Mouse (Mus musculus): Measurements from ENCODE around the gene H2-Q1. TPM values are rescaled to one million over a fixed set of nuclear protein-coding genes. Genes with fewer than 3 reads are reported as not detected.
"Not testable (repeated sequence)": the region's sequence is repeated elsewhere in the genome, so short reads cannot be mapped to it uniquely, and the experiment has no call there.

The H2-Q1 gene
- polyA plus RNA-seq, 3 experiments from 2014 or later = 0.23 to 0.24 TPM; not detected in 1

DNA sequence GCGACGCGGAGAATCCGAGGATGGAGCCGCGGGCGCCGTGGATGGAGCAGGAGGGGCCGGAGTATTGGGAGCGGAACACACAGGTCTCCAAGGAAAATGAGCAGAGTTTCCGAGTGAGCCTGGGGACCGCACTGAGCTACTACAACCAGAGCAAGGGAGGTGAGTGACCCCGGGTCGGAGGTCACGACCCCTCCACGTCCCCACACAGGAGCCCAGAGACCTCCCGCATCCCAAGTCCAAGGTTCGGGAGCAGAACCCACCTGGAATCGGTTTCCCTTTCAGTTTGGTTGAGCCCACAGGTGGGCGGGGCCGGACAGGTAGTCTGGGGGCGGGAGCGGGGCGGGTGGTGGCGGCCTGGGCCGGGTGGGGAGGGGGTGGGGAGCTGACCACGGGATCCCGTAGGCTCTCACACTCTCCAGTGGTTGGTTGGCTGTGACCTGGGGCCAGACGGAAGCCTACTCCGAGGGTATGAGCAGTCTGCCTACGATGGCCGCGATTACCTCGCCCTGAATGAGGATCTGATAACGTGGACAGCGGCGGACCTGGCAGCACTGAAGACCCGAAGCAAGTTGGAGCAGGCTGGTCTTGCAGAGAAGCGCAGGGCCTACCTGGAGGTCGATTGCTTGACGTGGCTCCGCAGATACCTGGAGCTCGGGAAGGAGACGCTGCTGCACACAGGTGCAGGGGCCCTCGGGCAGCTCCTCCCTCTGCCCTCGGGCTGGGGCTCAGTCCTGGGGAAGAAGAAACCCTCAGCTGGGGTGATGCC, 22.7 kb downstream of the H2-Q1 start:
- peak; percentile 52 for ATAC-seq

- ATAC-seq = not testable (repeated sequence)
Measured at GRCm38 (mm10) chr17:35347659-35348058, 27.5 kb downstream of the H2-Q1 start.

DNA sequence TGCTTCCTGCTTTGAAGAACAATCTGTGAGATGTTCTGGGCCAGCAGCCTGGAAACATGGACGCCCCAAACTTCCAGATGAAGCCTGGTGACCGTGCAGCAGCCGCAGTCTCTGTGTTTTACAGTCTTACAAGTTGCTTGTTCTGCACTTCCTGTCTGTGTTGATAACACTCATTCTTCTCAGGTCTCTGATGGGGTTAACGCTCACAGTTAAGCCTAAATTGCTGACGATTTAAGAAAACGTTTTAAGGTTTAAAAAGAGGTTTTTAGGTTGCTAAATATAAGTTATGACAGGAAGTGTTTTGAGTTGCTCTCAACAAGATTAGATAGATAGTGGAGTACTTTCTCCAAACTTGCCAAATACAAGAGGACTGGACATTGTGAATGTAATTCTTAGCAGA, 33.1 kb downstream of the H2-Q1 start:
- peak; percentile 85 for ATAC-seq

GRCm38 (mm10) chr17:35354071-35354470, 33.9 kb downstream of the H2-Q1 start:
- ATAC-seq = no peak

GRCm38 (mm10) chr17:35357086-35357485, 36.9 kb downstream of the H2-Q1 start:
- ATAC-seq = no peak

- no peak for ATAC-seq
Measured at GRCm38 (mm10) chr17:35358763-35359469, 38.7 kb downstream of the H2-Q1 start.

DNA sequence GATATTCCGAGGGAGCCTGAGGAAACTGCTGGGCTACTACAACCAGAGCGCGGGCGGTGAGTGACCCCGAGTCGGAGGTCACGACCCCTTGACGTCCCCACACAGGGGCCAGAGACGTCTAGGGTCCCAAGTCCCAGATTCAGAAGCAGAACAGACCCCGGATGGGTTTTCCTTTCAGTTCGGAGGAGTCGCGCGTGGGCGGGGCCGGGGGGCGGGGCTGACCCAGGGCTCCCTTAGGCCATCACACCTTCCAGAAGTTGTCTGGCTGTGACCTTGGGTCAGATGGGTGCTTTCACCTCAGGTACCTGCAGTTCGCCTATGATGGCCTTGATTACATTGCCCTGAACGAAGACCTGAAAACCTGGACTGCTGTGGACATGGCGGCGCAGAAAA, 39.3 kb downstream of the H2-Q1 start:
- ATAC-seq = peak; percentile 56

Other genes starting within 250 kb of the H2-Q1 start
- not detected for gene Ly6g6e, start 243.5 kb upstream of the H2-Q1 start, polyA plus RNA-seq (2017; shearing (Covaris generic))
- gene Ly6g6d, start 242.3 kb upstream of the H2-Q1 start, polyA plus RNA-seq (2017; shearing (Covaris generic)) = not detected
- gene Ly6g6f, start 234.8 kb upstream of the H2-Q1 start, polyA plus RNA-seq (2017; shearing (Covaris generic)) = not detected
- 10 to 100 TPM; 22.3 to 26.3 (median 25.6) TPM for gene Abhd16a, start 231.1 kb upstream of the H2-Q1 start, polyA plus RNA-seq (2017; shearing (Covaris generic))
- not detected for gene Ly6g5c, start 212.1 kb upstream of the H2-Q1 start, polyA plus RNA-seq (2017; shearing (Covaris generic))
- 1 to 10 TPM; 1.9 to 8.9 (median 3.9) TPM for gene Ly6g5b, start 205.0 kb upstream of the H2-Q1 start, polyA plus RNA-seq (2017; shearing (Covaris generic))
- gene Gpank1, start 198.9 kb upstream of the H2-Q1 start, polyA plus RNA-seq (2017; shearing (Covaris generic)) = 10 to 100 TPM; 57.1 to 87.4 (median 74.3) TPM
- 100 to 1,000 TPM; 246 to 346 (median 344) TPM for gene Csnk2b, start 198.4 kb upstream of the H2-Q1 start, polyA plus RNA-seq (2017; shearing (Covaris generic))
- gene D17H6S53E, start 194.0 kb upstream of the H2-Q1 start, polyA plus RNA-seq (2017; shearing (Covaris generic)) = 10 to 100 TPM; 20.0 to 27.1 (median 25.1) TPM
- gene Apom, start 188.4 kb upstream of the H2-Q1 start, polyA plus RNA-seq (2017; shearing (Covaris generic)) = not detected
- 10 to 100 TPM; 25.4 to 33.8 (median 29.1) TPM for gene Bag6, start 185.2 kb upstream of the H2-Q1 start, polyA plus RNA-seq (2017; shearing (Covaris generic))
- gene Prrc2a, start 155.5 kb upstream of the H2-Q1 start, polyA plus RNA-seq (2017; shearing (Covaris generic)) = 100 to 1,000 TPM in 1 of 3 experiments, 10 to 100 TPM in 2; 47.1 to 105 (median 47.2) TPM
- gene Aif1, start 144.3 kb upstream of the H2-Q1 start, polyA plus RNA-seq (2017; shearing (Covaris generic)) = 1 to 10 TPM in 2 of 3 experiments, under 1 TPM in 1; 0.79 to 5.4 (median 2.1) TPM
- 10 to 100 TPM in 1 of 3 experiments, 1 to 10 TPM in 2; 6.4 to 11.2 (median 8.8) TPM for gene Lst1, start 132.0 kb upstream of the H2-Q1 start, polyA plus RNA-seq (2017; shearing (Covaris generic))
- 100 to 1,000 TPM; 112 to 242 (median 186) TPM for gene Ltb, start 126.0 kb upstream of the H2-Q1 start, polyA plus RNA-seq (2017; shearing (Covaris generic))
- gene Tnf, start 118.4 kb upstream of the H2-Q1 start, polyA plus RNA-seq (2017; shearing (Covaris generic)) = 10 to 100 TPM; 20.9 to 28.8 (median 24.9) TPM
- gene Lta, start 115.1 kb upstream of the H2-Q1 start, polyA plus RNA-seq (2017; shearing (Covaris generic)) = 100 to 1,000 TPM in 1 of 3 experiments, 10 to 100 TPM in 2; 34.4 to 113 (median 95.2) TPM
- gene Gm16181, start 99.6 kb upstream of the H2-Q1 start, polyA plus RNA-seq (2017; shearing (Covaris generic)) = under 1 TPM in 2 of 3 experiments, not detected in 1; 0.67 to 0.68 TPM
- gene Atp6v1g2, start 86.7 kb upstream of the H2-Q1 start, polyA plus RNA-seq (2017; shearing (Covaris generic)) = 1 to 10 TPM; 4.6 to 7.2 (median 5.9) TPM
- 1 to 10 TPM; 1.7 to 3.3 (median 1.9) TPM for gene Nfkbil1, start 84.6 kb upstream of the H2-Q1 start, polyA plus RNA-seq (2017; shearing (Covaris generic))
- gene Ddx39b, start 78.7 kb upstream of the H2-Q1 start, polyA plus RNA-seq (2017; shearing (Covaris generic)) = 100 to 1,000 TPM; 194 to 276 (median 261) TPM
- gene H2-D1, start 57.7 kb upstream of the H2-Q1 start, polyA plus RNA-seq (2017; shearing (Covaris generic)) = 1,000 to 10,000 TPM; 4,089 to 4,363 (median 4,119) TPM
- 10 to 100 TPM in 2 of 3 experiments, 1 to 10 TPM in 1; 4.6 to 25.2 (median 21.9) TPM for gene H2-Q2, start 21.8 kb downstream of the H2-Q1 start, polyA plus RNA-seq (2017; shearing (Covaris generic))
- gene H2-Q4, start 59.2 kb downstream of the H2-Q1 start, polyA plus RNA-seq (2017; shearing (Covaris generic)) = 10 to 100 TPM; 11.4 to 17.3 (median 16.4) TPM
- 100 to 1,000 TPM; 356 to 772 (median 602) TPM for gene H2-Q6, start 104.4 kb downstream of the H2-Q1 start, polyA plus RNA-seq (2017; shearing (Covaris generic))
- gene H2-Q7, start 118.8 kb downstream of the H2-Q1 start, polyA plus RNA-seq (2017; shearing (Covaris generic)) = 1,000 to 10,000 TPM in 2 of 3 experiments, 100 to 1,000 TPM in 1; 921 to 1,440 (median 1,337) TPM
- 10 to 100 TPM; 14.2 to 25.0 (median 24.2) TPM for gene H2-Q10, start 149.7 kb downstream of the H2-Q1 start, polyA plus RNA-seq (2017; shearing (Covaris generic))
- gene Pou5f1, start 185.6 kb downstream of the H2-Q1 start, polyA plus RNA-seq (2017; shearing (Covaris generic)) = under 1 TPM; 0.26 to 0.58 (median 0.32) TPM
- gene Tcf19, start 196.4 kb downstream of the H2-Q1 start, polyA plus RNA-seq (2017; shearing (Covaris generic)) = 10 to 100 TPM; 16.6 to 68.4 (median 21.5) TPM
- 1 to 10 TPM; 4.8 to 7.1 (median 6.0) TPM for gene Cchcr1, start 196.7 kb downstream of the H2-Q1 start, polyA plus RNA-seq (2017; shearing (Covaris generic))
- under 1 TPM in 1 of 3 experiments, not detected in 2; 0.73 TPM for gene Psors1c2, start 212.8 kb downstream of the H2-Q1 start, polyA plus RNA-seq (2017; shearing (Covaris generic))
- gene Cdsn, start 231.7 kb downstream of the H2-Q1 start, polyA plus RNA-seq (2017; shearing (Covaris generic)) = not detected
- gene 2300002M23Rik, start 247.0 kb downstream of the H2-Q1 start, polyA plus RNA-seq (2017; shearing (Covaris generic)) = not detected